Mouse (Mus musculus) myocyte (in vitro differentiated cells): ENCODE results near the gene Olfr523. TPM values are rescaled to one million over a fixed set of nuclear protein-coding genes. Genes with fewer than 3 reads are reported as not detected.

Experiments used
- H3K27me3 ChIP-seq: one replicate; pipeline ENCODE4 v1.6.1; 2011; ENCODE audit not compliant: control insufficient read depth, insufficient read depth, insufficient read length
- H3K36me3 ChIP-seq: one replicate; pipeline ENCODE4 v1.6.1; 2011; ENCODE audit not compliant: control insufficient read depth, insufficient read depth
- H3K4me2 ChIP-seq: one replicate; pipeline ENCODE4 v1.6.1; 2011; ENCODE audit warnings: low read depth, control low read depth
- H3K4me3 ChIP-seq: one replicate; pipeline ENCODE4 v1.5.1; 2011; ENCODE audit warnings: mild to moderate bottlenecking, control low read depth, moderate library complexity
- H3K79me2 ChIP-seq: one replicate; pipeline ENCODE4 v1.6.1; 2011; ENCODE audit not compliant: control insufficient read depth, insufficient read depth
- H3ac ChIP-seq: one replicate; pipeline ENCODE4 v1.6.1; 2011; ENCODE audit not compliant: control insufficient read depth, insufficient read length
- CEBPB ChIP-seq: IDR thresholded peaks from 2 replicates; pipeline ENCODE4 v1.6.1; 2011; ENCODE audit warnings: mild to moderate bottlenecking, moderate library complexity; ENCODE audit not compliant: poor library complexity, insufficient read depth, severe bottlenecking
- E2F4 ChIP-seq: IDR thresholded peaks from one replicate; pipeline ENCODE4 v1.6.1; 2011; ENCODE audit warnings: mild to moderate bottlenecking, control low read depth, moderate library complexity; ENCODE audit not compliant: insufficient read depth
- MAX ChIP-seq: IDR thresholded peaks from one replicate; pipeline ENCODE4 v1.6.1; 2011; ENCODE audit warnings: low read depth, mild to moderate bottlenecking, control low read depth
- MYOD1 ChIP-seq, 3 experiments: IDR thresholded peaks; one replicate each; pipeline ENCODE4 v1.6.1; 2011; ENCODE audit warnings: control low read depth in 2 of 3, low read depth in 2 of 3, mild to moderate bottlenecking in 2 of 3, moderate library complexity in 1 of 3; ENCODE audit not compliant: insufficient read length in 2 of 3, control insufficient read depth in 1 of 3
- MYOG ChIP-seq, 3 experiments: IDR thresholded peaks; one replicate each; pipeline ENCODE4 v1.6.1; 2011; ENCODE audit warnings: control low read depth in 2 of 3, low read depth in 2 of 3, mild to moderate bottlenecking in 2 of 3; ENCODE audit not compliant: insufficient read length in 2 of 3, control insufficient read depth in 1 of 3, insufficient read depth in 1 of 3
- POLR2A ChIP-seq: IDR thresholded peaks from one replicate; pipeline ENCODE4 v1.6.1; 2011; ENCODE audit warnings: low read depth, mild to moderate bottlenecking, control low read depth, moderate library complexity; ENCODE audit not compliant: insufficient read length
- POLR2AphosphoS2 ChIP-seq: IDR thresholded peaks from one replicate; pipeline ENCODE4 v1.6.1; 2011; ENCODE audit warnings: low read depth, control low read depth; ENCODE audit not compliant: insufficient read length
- REST ChIP-seq: IDR thresholded peaks from one replicate; pipeline ENCODE4 v1.6.1; 2011; ENCODE audit warnings: mild to moderate bottlenecking, control low read depth, moderate library complexity; ENCODE audit not compliant: insufficient read depth, insufficient read length
- SRF ChIP-seq: IDR thresholded peaks from one replicate; pipeline ENCODE4 v1.6.1; 2011; ENCODE audit warnings: low read depth; ENCODE audit not compliant: control insufficient read depth, insufficient read length
- TCF12 ChIP-seq: IDR thresholded peaks from one replicate; pipeline ENCODE4 v1.6.1; 2011; ENCODE audit warnings: mild to moderate bottlenecking, control low read depth; ENCODE audit not compliant: poor library complexity, insufficient read depth, severe bottlenecking
- TCF3 ChIP-seq: IDR thresholded peaks from one replicate; pipeline ENCODE4 v1.6.1; 2011; ENCODE audit warnings: low read depth, control low read depth; ENCODE audit not compliant: insufficient read length
- USF1 ChIP-seq: IDR thresholded peaks from one replicate; pipeline ENCODE4 v1.6.1; 2011; ENCODE audit warnings: low read depth, mild to moderate bottlenecking, control low read depth, moderate library complexity
- polyA plus RNA-seq: library from polyadenylated mRNA; unstranded; fragments of >200 nt; fragmentation: generic; extraction: Trizol; gene quantifications from one replicate; pipeline ENCODE4 v1.2.1, GENCODE M21; 2012; ENCODE audit warnings: missing spikeins

The Olfr523 gene
- polyA plus RNA-seq, 1 experiment: not detected

- Histone ChIP-seq H3K4me3 (no peak overlapping the region), H3K36me3 (no peaks in the 10 kb centered on the region), H3K79me2 (no peaks in the 10 kb centered on the region), H3K27me3 (no peaks in the 10 kb centered on the region), H3K4me2 (no peak overlapping the region), H3ac (no peak overlapping the region)
- TF ChIP-seq REST (no peak), CEBPB (no peak), TCF12 (no peak), MYOG (IDR thresholded peaks at IDR 0.05; ENCODE audit: control insufficient read depth in 1 of 3, insufficient read depth in 1 of 3, insufficient read length in 2 of 3, low read depth in 2 of 3) (no peak)
Observed at GRCm38 (mm10) chr7:140201090-140201489, 28.1 kb downstream of the Olfr523 start.

- Histone ChIP-seq H3ac (no peak within 1 kb of the TSS), H3K27me3 (no peaks in the 10 kb centered on the region), H3K79me2 (no peaks in the 10 kb centered on the region), H3K4me2 (no peak within 1 kb of the TSS), H3K4me3 (no peak within 1 kb of the TSS), H3K36me3 (no peaks in the 10 kb centered on the region)
- TF ChIP-seq E2F4 (no peak), USF1 (no peak), TCF12 (no peak), MYOG (IDR thresholded peaks at IDR 0.05; ENCODE audit: control insufficient read depth in 1 of 3, insufficient read depth in 1 of 3, insufficient read length in 2 of 3, low read depth in 2 of 3) (no peak), MAX (no peak), POLR2AphosphoS2 (no peak), TCF3 (no peak), POLR2A (no peak), MYOD1 (IDR thresholded peaks at IDR 0.05; ENCODE audit: control insufficient read depth in 1 of 3, insufficient read length in 2 of 3, low read depth in 2 of 3) (no peak), REST (no peak), CEBPB (no peak), SRF (no peak)
Observed at GRCm38 (mm10) chr7:140205864-140206263, 32.8 kb downstream of the Olfr523 start, which contains the start of gene Olfr524. Olfr524 (minus strand) TSS chr7:140205964.

GRCm38 (mm10) chr7:140206904-140207303 is 33.9 kb downstream of the Olfr523 start:
- no peak overlapping the region for H3K4me2 ChIP-seq
- no peak overlapping the region for H3ac ChIP-seq
- no peaks in the 10 kb centered on the region for H3K36me3 ChIP-seq
- no peaks in the 10 kb centered on the region for H3K79me2 ChIP-seq
- H3K27me3 ChIP-seq: no peaks in the 10 kb centered on the region
- H3K4me3 ChIP-seq: no peak overlapping the region
- no peak for TF ChIP-seq MYOD1 (IDR thresholded peaks at IDR 0.05; ENCODE audit: control insufficient read depth in 1 of 3, insufficient read length in 2 of 3, low read depth in 2 of 3)
- TF ChIP-seq TCF12: no peak
- no peak for TF ChIP-seq USF1
- no peak for TF ChIP-seq REST
- TF ChIP-seq TCF3: no peak
- no peak for TF ChIP-seq MYOG (IDR thresholded peaks at IDR 0.05; ENCODE audit: control insufficient read depth in 1 of 3, insufficient read depth in 1 of 3, insufficient read length in 2 of 3, low read depth in 2 of 3)
- no peak for TF ChIP-seq POLR2AphosphoS2
- TF ChIP-seq E2F4: no peak
- TF ChIP-seq CEBPB: no peak
- no peak for TF ChIP-seq SRF
- no peak for TF ChIP-seq POLR2A
- no peak for TF ChIP-seq MAX

- Histone ChIP-seq H3K27me3 (no peaks in the 10 kb centered on the region), H3K4me3 (no peak overlapping the region), H3K79me2 (no peaks in the 10 kb centered on the region), H3K4me2 (no peak overlapping the region), H3ac (no peak overlapping the region), H3K36me3 (no peaks in the 10 kb centered on the region)
- no peak for TF ChIP-seq USF1
- TF ChIP-seq TCF3: no peak
- TF ChIP-seq POLR2A: no peak
- no peak for TF ChIP-seq MAX
- TF ChIP-seq TCF12: no peak
- TF ChIP-seq E2F4: no peak
- TF ChIP-seq SRF: no peak
- no peak for TF ChIP-seq POLR2AphosphoS2
- TF ChIP-seq REST: no peak
- no peak for TF ChIP-seq CEBPB
- TF ChIP-seq MYOD1 (IDR thresholded peaks at IDR 0.05; ENCODE audit: control insufficient read depth in 1 of 3, insufficient read length in 2 of 3, low read depth in 2 of 3): no peak
- no peak for TF ChIP-seq MYOG (IDR thresholded peaks at IDR 0.05; ENCODE audit: control insufficient read depth in 1 of 3, insufficient read depth in 1 of 3, insufficient read length in 2 of 3, low read depth in 2 of 3)
Observed at GRCm38 (mm10) chr7:140208153-140208552, 35.1 kb downstream of the Olfr523 start.

- no peak for TF ChIP-seq SRF
- no peak for TF ChIP-seq MYOG (IDR thresholded peaks at IDR 0.05; ENCODE audit: control insufficient read depth in 1 of 3, insufficient read depth in 1 of 3, insufficient read length in 2 of 3, low read depth in 2 of 3)
- TF ChIP-seq TCF3: no peak
- no peak for TF ChIP-seq MYOD1 (IDR thresholded peaks at IDR 0.05; ENCODE audit: control insufficient read depth in 1 of 3, insufficient read length in 2 of 3, low read depth in 2 of 3)
- TF ChIP-seq CEBPB: no peak
- no peak for TF ChIP-seq MAX
- TF ChIP-seq TCF12: no peak
- TF ChIP-seq POLR2AphosphoS2: no peak
- no peak for TF ChIP-seq POLR2A
- TF ChIP-seq USF1: no peak
- no peak for TF ChIP-seq REST
- Histone ChIP-seq H3K79me2 (no peaks in the 10 kb centered on the region), H3K4me2 (no peak overlapping the region), H3K27me3 (no peaks in the 10 kb centered on the region), H3ac (no peak overlapping the region), H3K4me3 (no peak overlapping the region), H3K36me3 (no peaks in the 10 kb centered on the region)
Observed at GRCm38 (mm10) chr7:140208677-140209076, 35.7 kb downstream of the Olfr523 start.
